Mouse (Mus musculus) hindbrain, embryonic 10.5 days (tissue): ENCODE measurements around the gene Adamtsl2. TPM values are rescaled to one million over a fixed set of nuclear protein-coding genes. Genes with fewer than 3 reads are reported as not detected.

Experiments used
- DNase-seq: peaks from one replicate; pipeline ENCODE4 v3.0.0-alpha.2; 2017; ENCODE audit warnings: low spot score
- H3K27ac ChIP-seq: fragments of 300-500 bp; sonication (generic); 2 replicates; pipeline ENCODE4 v1.5.1; 2016; ENCODE audit warnings: mild to moderate bottlenecking, moderate library complexity
- H3K27me3 ChIP-seq: fragments of 300-500 bp; sonication (generic); 2 replicates; pipeline ENCODE4 v1.6.1; 2016; ENCODE audit warnings: mild to moderate bottlenecking; ENCODE audit not compliant: poor library complexity, insufficient read depth, severe bottlenecking
- H3K36me3 ChIP-seq: fragments of 300-500 bp; sonication (generic); 2 replicates; pipeline ENCODE4 v1.6.1; 2016; ENCODE audit warnings: mild to moderate bottlenecking, moderate library complexity
- H3K4me1 ChIP-seq: fragments of 300-500 bp; sonication (generic); replicated peaks from 2 replicates; pipeline ENCODE4 v1.6.1; 2016; ENCODE audit warnings: mild to moderate bottlenecking
- H3K4me3 ChIP-seq: fragments of 300-500 bp; sonication (generic); 2 replicates; pipeline ENCODE4 v1.5.1; 2016; ENCODE audit warnings: mild to moderate bottlenecking, moderate library complexity
- H3K9me3 ChIP-seq: fragments of 300-500 bp; sonication (generic); 2 replicates; pipeline ENCODE4 v1.6.1; 2016; ENCODE audit warnings: mild to moderate bottlenecking, moderate library complexity
- WGBS: fragments of 180-500 bp; shearing (Covaris S2); methylation state at CpG from one replicate; pipeline ENCODE4 v1.1.7; 2016; 5-methylcytosine and 5-hydroxymethylcytosine counted together
- polyA plus RNA-seq: library from polyadenylated mRNA; unstranded; fragments of >200 nt; fragmentation: Nextera tagmentation; extraction: Ambion mirVana; gene quantifications from 2 replicates; pipeline ENCODE4 v1.2.1, GENCODE M21; 2016

Gene Adamtsl2
- polyA plus RNA-seq: 4.0 and 7.0 TPM in 2 replicates

DNA sequence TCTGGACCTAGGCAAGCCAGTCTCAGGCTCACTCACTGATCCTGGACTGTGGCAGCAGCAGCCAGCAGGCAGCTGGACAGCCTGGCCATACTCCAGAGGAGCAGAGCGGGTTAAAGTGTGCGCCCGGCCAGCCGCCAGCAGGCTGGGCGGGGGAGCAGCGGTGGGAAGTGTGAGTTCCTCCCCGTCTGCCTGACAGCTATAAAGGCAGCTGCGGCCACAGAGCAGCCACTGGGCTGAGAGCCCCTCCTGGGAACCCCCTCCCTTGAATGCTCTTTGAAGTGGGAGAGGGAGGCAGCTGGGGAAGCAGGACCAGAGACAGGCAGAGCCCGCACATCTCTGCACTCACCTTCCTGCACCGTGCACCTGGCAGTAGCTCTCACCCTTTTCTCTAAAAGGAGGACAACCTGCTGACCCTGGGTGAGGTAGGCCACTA lies at the start of gene Adamtsl2:
Gene Adamtsl2 (plus strand): TSS at position 228 of the 433 bp plus-strand sequence.
- peak; percentile 73 for DNase-seq
- WGBS: 4% methylated on average over 10 of the region's 10 CpGs
- peak within 1 kb of the TSS; percentile 70 for H3K27ac ChIP-seq
- no peaks in the 10 kb centered on the region for H3K36me3 ChIP-seq
- peaks cover 37% of the 10 kb centered on the region; the same call in 1 of the 2 replicates for H3K27me3 ChIP-seq
- peaks cover 41% of the 10 kb centered on the region for H3K4me1 ChIP-seq
- no peaks in the 10 kb centered on the region for H3K9me3 ChIP-seq
- peak within 1 kb of the TSS; percentile 16 for H3K4me3 ChIP-seq

DNA sequence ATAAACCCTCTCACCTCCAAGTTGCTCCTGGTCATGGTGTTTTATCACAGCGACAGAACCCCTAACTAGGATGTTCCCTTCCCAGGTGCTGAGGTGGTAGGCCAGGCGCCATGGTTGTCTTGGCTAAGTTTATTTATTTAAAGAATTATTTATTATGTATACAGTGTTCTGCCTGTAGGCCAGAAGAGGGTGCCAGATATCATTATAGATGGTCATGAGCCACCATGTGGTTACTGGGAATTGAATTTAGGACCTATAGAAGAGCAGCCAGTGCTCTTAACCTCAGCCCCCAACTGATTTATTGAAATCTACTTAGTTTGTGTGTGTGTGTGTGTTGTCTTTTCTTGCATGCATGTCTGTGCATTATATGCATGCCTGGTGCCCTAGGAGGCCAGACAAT lies 46.8 kb upstream of the Adamtsl2 start:
- WGBS: 78% methylated on average over 2 of the region's 2 CpGs
- H3K4me3 ChIP-seq: no peak overlapping the region
- H3K4me1 ChIP-seq: peaks cover 12% of the 10 kb centered on the region
- peaks cover 25% of the 10 kb centered on the region for H3K27me3 ChIP-seq
- DNase-seq: no peak
- H3K9me3 ChIP-seq: no peaks in the 10 kb centered on the region
- H3K27ac ChIP-seq: no peak overlapping the region
- H3K36me3 ChIP-seq: no peaks in the 10 kb centered on the region

DNA sequence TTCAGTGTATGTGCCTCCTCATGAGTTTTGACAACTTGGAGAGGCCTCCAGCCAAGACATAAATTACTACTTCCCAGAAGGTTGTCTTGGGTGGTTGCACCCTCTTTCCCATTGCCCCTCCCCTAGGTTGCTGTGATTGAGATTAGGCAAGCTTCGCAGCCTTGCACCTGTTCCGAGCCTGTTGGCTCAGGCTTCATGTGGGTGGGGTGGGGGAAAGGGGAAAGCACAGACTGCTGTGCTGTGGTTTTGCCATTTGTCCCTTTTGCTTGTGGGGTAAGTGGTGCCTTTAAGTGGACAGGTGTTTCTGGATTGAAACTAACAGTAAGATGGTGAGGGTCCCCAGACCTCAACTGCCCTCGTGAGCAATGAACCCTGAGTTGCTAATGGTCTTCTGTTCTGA lies 43.2 kb upstream of the Adamtsl2 start:
- Histone ChIP-seq H3K27me3 (0 out of 2 replicates have a peak, but pooled peaks cover 8% of the 10 kb centered on the region), H3K9me3 (no peaks in the 10 kb centered on the region), H3K4me3 (no peak overlapping the region), H3K27ac (no peak overlapping the region), H3K36me3 (no peaks in the 10 kb centered on the region), H3K4me1 (peaks cover 9% of the 10 kb centered on the region; the same call in 1 of the 2 replicates)
- no peak for DNase-seq
- 75% methylated on average over 3 of the region's 3 CpGs for WGBS

GRCm38 (mm10) chr2:27037008-27037407 lies 42.2 kb upstream of the Adamtsl2 start:
- Histone ChIP-seq H3K27me3 (peaks cover 14% of the 10 kb centered on the region; the same call in 1 of the 2 replicates), H3K4me1 (peaks cover 9% of the 10 kb centered on the region; the same call in 1 of the 2 replicates), H3K9me3 (no peaks in the 10 kb centered on the region), H3K36me3 (no peaks in the 10 kb centered on the region), H3K4me3 (no peak overlapping the region), H3K27ac (no peak overlapping the region)
- 67% methylated on average over 4 of the region's 4 CpGs for WGBS
- no peak for DNase-seq

DNA sequence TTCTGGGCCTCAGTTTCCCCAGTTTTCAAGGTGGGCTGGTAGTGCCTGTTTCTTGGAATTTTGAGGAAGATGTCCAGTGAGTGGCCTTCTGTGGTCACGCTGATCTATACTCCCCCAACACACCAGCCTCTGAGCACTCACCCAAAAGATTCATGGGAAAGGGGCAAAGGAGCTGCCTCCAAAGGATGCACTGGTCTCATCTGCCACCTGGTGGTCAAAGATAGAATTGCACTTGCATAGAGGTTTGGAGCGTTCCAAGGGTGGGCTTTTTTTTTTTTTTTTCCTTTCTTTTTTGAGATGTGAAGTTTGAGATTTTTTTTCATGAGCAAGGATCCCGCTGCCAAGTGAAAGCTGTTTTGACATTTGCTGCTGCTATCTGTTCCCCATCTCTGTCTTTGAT lies 40.6 kb upstream of the Adamtsl2 start:
- Histone ChIP-seq H3K9me3 (no peaks in the 10 kb centered on the region), H3K36me3 (no peaks in the 10 kb centered on the region), H3K4me1 (peaks cover 9% of the 10 kb centered on the region; the same call in 1 of the 2 replicates), H3K27ac (no peak overlapping the region), H3K4me3 (no peak overlapping the region), H3K27me3 (peaks cover 25% of the 10 kb centered on the region; the same call in 1 of the 2 replicates)
- peak; percentile 69 for DNase-seq
- WGBS: 2% methylated on average over 3 of the region's 3 CpGs

- Histone ChIP-seq H3K36me3 (no peaks in the 10 kb centered on the region), H3K27ac (no peak overlapping the region), H3K27me3 (peaks cover 29% of the 10 kb centered on the region; the same call in 1 of the 2 replicates), H3K4me1 (peaks cover 13% of the 10 kb centered on the region; the same call in 1 of the 2 replicates), H3K4me3 (no peak overlapping the region), H3K9me3 (no peaks in the 10 kb centered on the region)
- WGBS: 4% methylated on average over 1 of the region's 1 CpGs
- DNase-seq: no peak
Measured at GRCm38 (mm10) chr2:27039286-27039685, 39.9 kb upstream of the Adamtsl2 start.

DNA sequence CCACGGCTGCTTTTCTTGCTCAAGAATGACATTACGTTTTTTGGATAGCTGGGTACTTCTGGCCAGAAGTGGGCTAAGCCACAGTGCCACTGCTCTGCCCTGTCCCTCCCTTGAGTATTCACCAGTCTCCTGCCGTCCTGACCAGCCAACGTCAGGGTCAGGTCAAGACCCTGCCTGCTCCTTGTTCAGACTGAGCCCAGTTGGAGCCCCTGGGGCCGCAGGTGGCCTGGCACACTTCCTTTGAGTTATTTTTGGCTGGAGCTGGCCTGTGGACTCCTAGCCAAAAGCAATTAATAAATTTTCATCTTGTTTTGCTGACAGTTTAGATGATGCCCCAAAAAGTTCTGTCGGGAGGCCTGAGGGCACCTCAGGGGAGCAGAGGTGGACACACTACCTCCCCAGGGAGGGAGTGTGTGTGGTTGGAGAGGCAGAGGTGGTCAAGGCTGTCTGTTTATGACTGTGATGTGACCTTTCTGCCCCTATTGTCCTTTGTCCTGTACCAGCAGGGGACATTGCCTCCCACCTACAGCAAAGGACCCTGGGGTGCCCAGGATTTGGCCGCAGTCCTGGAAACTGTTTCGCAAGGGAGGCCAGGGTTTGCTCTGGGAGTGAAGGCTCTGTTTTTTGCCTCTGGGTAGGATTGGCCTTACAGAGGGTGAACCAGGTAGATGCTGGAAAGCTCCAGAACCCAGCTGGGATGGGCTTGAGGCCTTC lies 36.9 kb upstream of the Adamtsl2 start:
- Histone ChIP-seq H3K27me3 (peaks cover 57% of the 10 kb centered on the region), H3K9me3 (no peaks in the 10 kb centered on the region), H3K4me3 (no peak overlapping the region), H3K27ac (no peak overlapping the region), H3K4me1 (peaks cover 11% of the 10 kb centered on the region; the same call in 1 of the 2 replicates), H3K36me3 (no peaks in the 10 kb centered on the region)
- DNase-seq: no peak
- 69% methylated on average over 8 of the region's 8 CpGs for WGBS

- peak; percentile 84 for DNase-seq
- H3K4me1 ChIP-seq: peaks cover 9% of the 10 kb centered on the region; the same call in 1 of the 2 replicates
- no peaks in the 10 kb centered on the region for H3K36me3 ChIP-seq
- peaks cover 62% of the 10 kb centered on the region for H3K27me3 ChIP-seq
- H3K4me3 ChIP-seq: no peak overlapping the region
- no peaks in the 10 kb centered on the region for H3K9me3 ChIP-seq
- no peak overlapping the region for H3K27ac ChIP-seq
- 31% methylated on average over 3 of the region's 3 CpGs for WGBS
Measured at GRCm38 (mm10) chr2:27043461-27043860, 35.7 kb upstream of the Adamtsl2 start.

DNA sequence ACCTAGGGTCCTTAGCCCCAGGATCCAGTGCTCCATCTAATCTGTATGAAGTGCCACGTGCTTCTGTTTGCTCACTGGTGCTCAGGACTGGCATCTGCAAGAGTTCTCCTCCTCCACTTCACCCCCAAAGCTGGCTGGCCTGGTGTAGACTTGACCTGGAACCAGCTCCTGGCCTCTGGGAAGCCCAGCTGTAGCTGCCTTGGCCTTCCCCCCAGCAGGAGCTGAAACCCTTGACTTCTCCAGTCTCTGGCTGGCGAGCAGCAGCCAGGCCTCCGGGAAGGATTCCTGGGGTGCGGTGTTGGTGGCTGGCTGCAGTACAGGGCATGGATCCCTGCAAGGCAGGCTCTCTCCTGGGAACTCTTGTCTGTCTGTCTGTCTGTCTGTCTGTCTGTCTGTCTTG lies 35.0 kb upstream of the Adamtsl2 start:
- H3K4me1 ChIP-seq: peaks cover 5% of the 10 kb centered on the region; the same call in 1 of the 2 replicates
- peaks cover 64% of the 10 kb centered on the region for H3K27me3 ChIP-seq
- no peak for DNase-seq
- WGBS: 66% methylated on average over 4 of the region's 4 CpGs
- no peaks in the 10 kb centered on the region for H3K36me3 ChIP-seq
- H3K4me3 ChIP-seq: no peak overlapping the region
- H3K9me3 ChIP-seq: no peaks in the 10 kb centered on the region
- 0 out of 2 replicates have a peak overlapping the region, but pooled peaks have one; percentile 8 for H3K27ac ChIP-seq

- 78% methylated on average over 3 of the region's 3 CpGs for WGBS
- H3K27me3 ChIP-seq: peaks cover 59% of the 10 kb centered on the region
- no peak for DNase-seq
Measured at GRCm38 (mm10) chr2:27044641-27045040, 34.5 kb upstream of the Adamtsl2 start.

GRCm38 (mm10) chr2:27045979-27046770 lies 33.0 kb upstream of the Adamtsl2 start:
- WGBS: 74% methylated on average over 8 of the region's 8 CpGs
- H3K36me3 ChIP-seq: no peaks in the 10 kb centered on the region
- H3K4me3 ChIP-seq: no peak overlapping the region
- DNase-seq: no peak
- H3K27me3 ChIP-seq: peaks cover 56% of the 10 kb centered on the region
- no peak overlapping the region for H3K27ac ChIP-seq
- H3K4me1 ChIP-seq: peaks cover 12% of the 10 kb centered on the region
- no peaks in the 10 kb centered on the region for H3K9me3 ChIP-seq

More at GRCm38 (mm10) chr2:27044641-27045040, 34.5 kb upstream of the Adamtsl2 start:
- Histone ChIP-seq H3K36me3 (no peaks in the 10 kb centered on the region), H3K4me3 (no peak overlapping the region), H3K4me1 (peaks cover 8% of the 10 kb centered on the region), H3K9me3 (no peaks in the 10 kb centered on the region), H3K27ac (no peak overlapping the region)

- peak; percentile 15 for DNase-seq
- Histone ChIP-seq H3K4me3 (no peak overlapping the region), H3K27ac (no peak overlapping the region), H3K27me3 (peaks cover 43% of the 10 kb centered on the region), H3K9me3 (no peaks in the 10 kb centered on the region), H3K36me3 (no peaks in the 10 kb centered on the region), H3K4me1 (peaks cover 7% of the 10 kb centered on the region)
- WGBS: 28% methylated on average over 6 of the region's 6 CpGs
Measured at GRCm38 (mm10) chr2:27049408-27049807, 29.8 kb upstream of the Adamtsl2 start.
